Mouse (Mus musculus): Measurements from ENCODE around the gene Igfbp2. TPM values are rescaled to one million over a fixed set of nuclear protein-coding genes. Genes with fewer than 3 reads are reported as not detected.

Igfbp2 gene
- polyA plus RNA-seq, 1 experiment from 2014 or later = 473 TPM

- Histone ChIP-seq H3K4me2 (replicated peaks) (no peak overlapping the region), H3K27ac (no peak overlapping the region), H3K9ac (no peak overlapping the region), H3K36me3 (replicated peaks; ENCODE audit: control insufficient read depth, insufficient read depth) (no peaks in the 10 kb centered on the region), H3K9me3 (ENCODE audit: control insufficient read depth, low read length) (no peaks in the 10 kb centered on the region), H3K27me3 (ENCODE audit: control insufficient read depth, insufficient read depth, low read length) (no peaks in the 10 kb centered on the region), H3K4me1 (replicated peaks; ENCODE audit: control insufficient read depth, insufficient read depth, low read length) (peaks cover 6% of the 10 kb centered on the region; the same call in 1 of the 2 replicates), H3K4me3 (replicated peaks; ENCODE audit: low read length) (no peak overlapping the region)
- ATAC-seq (ENCODE audit: low FRiP score) (no peak), DNase-seq (ENCODE audit: low spot score) (no peak)
- WGBS = 91% methylated on average over 8 of the region's 8 CpGs
Measured at GRCm38 (mm10) chr1:72863692-72864091, 39.4 kb downstream of the Igfbp2 start.

- Histone ChIP-seq H3K36me3 (replicated peaks; ENCODE audit: control insufficient read depth, insufficient read depth) (no peaks in the 10 kb centered on the region), H3K27me3 (ENCODE audit: control insufficient read depth, insufficient read depth, low read length) (no peaks in the 10 kb centered on the region), H3K4me1 (replicated peaks; ENCODE audit: control insufficient read depth, insufficient read depth, low read length) (peaks cover under 1% of the 10 kb centered on the region; the same call in 1 of the 2 replicates), H3K27ac (no peak overlapping the region), H3K9me3 (ENCODE audit: control insufficient read depth, low read length) (no peaks in the 10 kb centered on the region), H3K4me3 (replicated peaks; ENCODE audit: low read length) (no peak overlapping the region), H3K9ac (no peak overlapping the region), H3K4me2 (replicated peaks) (no peak overlapping the region)
- 78% methylated on average over 3 of the region's 3 CpGs for WGBS
- DNase-seq (ENCODE audit: low spot score) (no peak), ATAC-seq (ENCODE audit: low FRiP score) (no peak)
Measured at GRCm38 (mm10) chr1:72864272-72864671, 40.0 kb downstream of the Igfbp2 start.

- H3K4me3 ChIP-seq (replicated peaks; ENCODE audit: low read length) = no peak overlapping the region
- H3K9ac ChIP-seq = no peak overlapping the region
- H3K4me2 ChIP-seq (replicated peaks) = no peak overlapping the region
- no peaks in the 10 kb centered on the region for H3K27me3 ChIP-seq (ENCODE audit: control insufficient read depth, insufficient read depth, low read length)
- 4% methylated on average over 6 of the region's 6 CpGs for WGBS
- H3K27ac ChIP-seq = no peak overlapping the region
- DNase-seq (ENCODE audit: low spot score) (peak; percentile 90), ATAC-seq (ENCODE audit: low FRiP score) (peak; percentile 51; the same call in 1 of the 2 replicates)
- H3K4me1 ChIP-seq (replicated peaks; ENCODE audit: control insufficient read depth, insufficient read depth, low read length) = peaks cover 13% of the 10 kb centered on the region; the same call in 1 of the 2 replicates
- H3K9me3 ChIP-seq (ENCODE audit: control insufficient read depth, low read length) = no peaks in the 10 kb centered on the region
- H3K36me3 ChIP-seq (replicated peaks; ENCODE audit: control insufficient read depth, insufficient read depth) = no peaks in the 10 kb centered on the region
Measured at GRCm38 (mm10) chr1:72865900-72866299, 41.6 kb downstream of the Igfbp2 start.

GRCm38 (mm10) chr1:72866417-72866816 lies 42.1 kb downstream of the Igfbp2 start:
- Histone ChIP-seq H3K4me1 (replicated peaks; ENCODE audit: control insufficient read depth, insufficient read depth, low read length) (peaks cover 16% of the 10 kb centered on the region), H3K27me3 (ENCODE audit: control insufficient read depth, insufficient read depth, low read length) (no peaks in the 10 kb centered on the region), H3K4me2 (replicated peaks) (no peak overlapping the region), H3K9ac (no peak overlapping the region), H3K9me3 (ENCODE audit: control insufficient read depth, low read length) (no peaks in the 10 kb centered on the region), H3K36me3 (replicated peaks; ENCODE audit: control insufficient read depth, insufficient read depth) (no peaks in the 10 kb centered on the region), H3K27ac (no peak overlapping the region), H3K4me3 (replicated peaks; ENCODE audit: low read length) (no peak overlapping the region)
- WGBS = 53% methylated on average over 5 of the region's 5 CpGs
- ATAC-seq (ENCODE audit: low FRiP score) (no peak), DNase-seq (ENCODE audit: low spot score) (no peak)

GRCm38 (mm10) chr1:72867346-72867745 lies 43.0 kb downstream of the Igfbp2 start:
- Histone ChIP-seq H3K27me3 (ENCODE audit: control insufficient read depth, insufficient read depth, low read length) (no peaks in the 10 kb centered on the region), H3K4me3 (replicated peaks; ENCODE audit: low read length) (no peak overlapping the region), H3K9ac (no peak overlapping the region), H3K4me2 (replicated peaks) (no peak overlapping the region), H3K4me1 (replicated peaks; ENCODE audit: control insufficient read depth, insufficient read depth, low read length) (peaks cover 16% of the 10 kb centered on the region), H3K27ac (no peak overlapping the region), H3K36me3 (replicated peaks; ENCODE audit: control insufficient read depth, insufficient read depth) (no peaks in the 10 kb centered on the region), H3K9me3 (ENCODE audit: control insufficient read depth, low read length) (no peaks in the 10 kb centered on the region)
- no peak for ATAC-seq (ENCODE audit: low FRiP score)
- 43% methylated on average over 1 of the region's 1 CpGs for WGBS
- no peak for DNase-seq (ENCODE audit: low spot score)

GRCm38 (mm10) chr1:72868429-72869215 lies 44.3 kb downstream of the Igfbp2 start:
- no peaks in the 10 kb centered on the region for H3K36me3 ChIP-seq (replicated peaks; ENCODE audit: control insufficient read depth, insufficient read depth)
- no peak overlapping the region for H3K27ac ChIP-seq
- no peak for DNase-seq (ENCODE audit: low spot score)
- no peak overlapping the region for H3K9ac ChIP-seq
- WGBS = 75% methylated on average over 10 of the region's 10 CpGs
- peaks cover 25% of the 10 kb centered on the region for H3K4me1 ChIP-seq (replicated peaks; ENCODE audit: control insufficient read depth, insufficient read depth, low read length)
- no peak overlapping the region for H3K4me3 ChIP-seq (replicated peaks; ENCODE audit: low read length)
- H3K4me2 ChIP-seq (replicated peaks) = no peak overlapping the region
- H3K9me3 ChIP-seq (ENCODE audit: control insufficient read depth, low read length) = no peaks in the 10 kb centered on the region
- H3K27me3 ChIP-seq (ENCODE audit: control insufficient read depth, insufficient read depth, low read length) = peaks cover 12% of the 10 kb centered on the region; the same call in 1 of the 2 replicates
- ATAC-seq (ENCODE audit: low FRiP score) = no peak

GRCm38 (mm10) chr1:72869275-72869674 lies 45.0 kb downstream of the Igfbp2 start:
- Histone ChIP-seq H3K27me3 (ENCODE audit: control insufficient read depth, insufficient read depth, low read length) (peaks cover 18% of the 10 kb centered on the region; the same call in 1 of the 2 replicates), H3K4me2 (replicated peaks) (peak overlapping the region; percentile 96; the same call in 1 of the 2 replicates), H3K4me3 (replicated peaks; ENCODE audit: low read length) (no peak overlapping the region), H3K36me3 (replicated peaks; ENCODE audit: control insufficient read depth, insufficient read depth) (no peaks in the 10 kb centered on the region), H3K27ac (no peak overlapping the region), H3K4me1 (replicated peaks; ENCODE audit: control insufficient read depth, insufficient read depth, low read length) (peaks cover 32% of the 10 kb centered on the region), H3K9ac (no peak overlapping the region), H3K9me3 (ENCODE audit: control insufficient read depth, low read length) (no peaks in the 10 kb centered on the region)
- DNase-seq (ENCODE audit: low spot score) = no peak
- no peak for ATAC-seq (ENCODE audit: low FRiP score)

GRCm38 (mm10) chr1:72869681-72870614 lies 45.6 kb downstream of the Igfbp2 start:
- Histone ChIP-seq H3K4me1 (replicated peaks; ENCODE audit: control insufficient read depth, insufficient read depth, low read length) (peaks cover 38% of the 10 kb centered on the region), H3K27ac (peak overlapping the region; percentile 84; the same call in 1 of the 2 replicates), H3K4me2 (replicated peaks) (peak overlapping the region; percentile 96), H3K4me3 (replicated peaks; ENCODE audit: low read length) (peak overlapping the region; percentile 52), H3K27me3 (ENCODE audit: control insufficient read depth, insufficient read depth, low read length) (peaks cover 25% of the 10 kb centered on the region; the same call in 1 of the 2 replicates), H3K9me3 (ENCODE audit: control insufficient read depth, low read length) (no peaks in the 10 kb centered on the region), H3K9ac (peak overlapping the region; percentile 66), H3K36me3 (replicated peaks; ENCODE audit: control insufficient read depth, insufficient read depth) (no peaks in the 10 kb centered on the region)
- DNase-seq (ENCODE audit: low spot score) (no peak), ATAC-seq (ENCODE audit: low FRiP score) (no peak)
- WGBS = 6% methylated on average over 22 of the region's 22 CpGs

Data from hindbrain, embryonic 14.5 days (tissue).